Mouse (Mus musculus) cerebellum, adult 18-20 months (tissue): Measurements from ENCODE around the gene Ccl6.

Source experiments
- DNase-seq, 2 experiments: peaks; one replicate each; pipeline ENCODE4 v3.0.0; 2021

Ccl6 gene

DNA sequence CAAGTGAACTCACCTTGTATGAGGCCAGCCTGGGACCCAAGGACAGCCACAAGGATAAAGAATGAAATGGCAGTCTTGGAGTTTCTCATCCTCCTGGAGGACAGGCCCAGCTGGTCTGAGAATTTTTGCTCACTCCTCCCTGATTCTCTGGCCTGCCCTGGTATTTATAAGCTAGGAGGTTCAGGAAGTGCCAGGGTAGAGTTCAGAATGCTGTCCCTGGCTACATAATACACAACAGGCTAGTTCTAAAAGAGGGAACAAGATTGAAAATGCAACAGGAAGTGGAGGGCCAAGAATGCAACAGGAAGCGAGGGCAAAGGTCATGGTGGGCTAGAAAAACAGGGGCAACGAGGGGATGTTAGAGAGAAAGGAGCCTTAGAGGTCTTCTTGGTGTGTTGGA lies at the start of gene Ccl6:
Ccl6 (minus strand) TSS at position 235 of the 400 bp plus-strand sequence.
- DNase-seq: no peak

DNA sequence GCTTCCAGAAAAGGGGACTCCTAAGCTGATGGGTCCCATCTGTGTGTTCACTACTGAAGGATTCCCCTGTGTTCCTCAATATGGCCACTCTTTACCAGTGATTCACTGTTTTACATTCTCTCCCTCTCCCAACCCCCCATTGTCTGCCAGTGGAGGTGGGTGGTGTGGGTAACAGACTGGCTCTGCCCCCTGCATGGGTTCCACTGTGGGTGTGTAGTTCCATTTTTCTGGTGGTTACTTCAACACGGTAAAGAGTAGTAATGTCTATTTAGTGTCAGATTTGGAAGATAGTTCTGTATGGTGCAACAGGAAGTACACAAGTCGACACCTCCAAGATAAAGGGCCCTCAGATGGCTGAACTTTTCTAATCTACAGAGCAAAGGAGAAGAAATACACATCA lies 48.3 kb upstream of the Ccl6 start:
- no peak for DNase-seq

- DNase-seq: no peak
Measured at GRCm38 (mm10) chr11:83640141-83640540, 47.3 kb upstream of the Ccl6 start.

- DNase-seq: no peak
Measured at GRCm38 (mm10) chr11:83639533-83639932, 46.6 kb upstream of the Ccl6 start.

- no peak for DNase-seq
Measured at GRCm38 (mm10) chr11:83638934-83639333, 46.0 kb upstream of the Ccl6 start.

DNA sequence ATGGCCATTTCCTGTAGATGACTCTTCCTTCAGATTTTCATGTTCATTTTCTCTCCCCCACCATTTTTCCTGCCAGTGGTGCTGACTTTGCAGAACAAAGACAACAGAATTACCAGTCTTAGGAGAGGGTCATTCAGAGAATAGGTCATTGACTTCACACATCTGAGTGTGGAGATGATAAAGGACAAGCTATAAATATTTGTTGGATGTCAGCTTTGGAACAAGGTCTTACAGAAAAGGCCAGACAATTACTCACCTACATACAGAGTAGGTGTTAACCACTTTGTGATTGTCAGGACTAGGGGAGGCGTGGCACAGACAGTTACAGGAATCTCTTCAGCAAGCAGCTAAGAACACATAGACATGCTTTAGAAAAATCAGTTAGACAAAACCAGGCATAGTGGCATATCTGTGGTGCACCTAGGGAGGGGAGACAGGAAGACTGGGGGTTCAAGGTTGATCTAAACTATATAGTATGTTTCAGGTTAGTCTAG lies 43.9 kb upstream of the Ccl6 start:
- DNase-seq: no peak

GRCm38 (mm10) chr11:83634898-83635297 lies 42.0 kb upstream of the Ccl6 start:
- DNase-seq: no peak

DNA sequence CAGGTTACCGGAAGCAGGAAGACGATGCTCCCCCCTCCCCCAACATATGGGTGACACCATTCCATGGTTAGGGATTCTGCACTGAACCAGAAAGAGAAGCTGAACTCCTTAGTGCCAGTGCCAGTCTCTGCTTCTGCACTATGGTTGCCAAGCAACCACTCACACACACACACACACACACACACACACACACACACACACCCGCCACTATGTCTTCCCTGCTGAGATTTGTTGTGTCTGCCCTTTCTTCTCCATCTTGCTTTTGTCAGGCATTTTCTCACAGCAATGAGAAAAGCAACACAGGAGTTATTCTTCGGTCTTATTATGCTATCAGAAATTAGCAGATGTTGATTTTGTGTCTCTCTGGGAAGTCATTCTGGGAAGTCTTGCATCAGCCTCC lies 41.5 kb upstream of the Ccl6 start:
- DNase-seq: no peak

DNA sequence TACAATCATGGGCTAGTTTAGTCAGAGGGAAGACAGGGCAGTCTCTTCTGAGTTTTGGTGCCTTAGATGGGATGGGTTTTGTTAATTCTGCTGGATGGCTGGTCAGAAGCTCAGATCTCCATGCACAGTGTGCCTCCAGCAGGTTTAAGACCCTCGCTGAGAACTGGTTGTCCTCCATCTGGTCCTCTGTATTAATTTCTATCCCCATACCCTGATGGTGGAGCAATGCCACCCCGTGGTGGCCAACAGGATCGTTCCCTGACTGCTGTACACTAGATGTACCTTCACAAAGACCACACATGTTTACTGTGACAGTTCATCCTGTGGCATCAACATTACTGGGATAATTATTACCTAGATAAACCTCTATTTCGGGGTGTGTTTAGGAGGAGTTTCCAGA lies 39.9 kb upstream of the Ccl6 start:
- no peak for DNase-seq

DNA sequence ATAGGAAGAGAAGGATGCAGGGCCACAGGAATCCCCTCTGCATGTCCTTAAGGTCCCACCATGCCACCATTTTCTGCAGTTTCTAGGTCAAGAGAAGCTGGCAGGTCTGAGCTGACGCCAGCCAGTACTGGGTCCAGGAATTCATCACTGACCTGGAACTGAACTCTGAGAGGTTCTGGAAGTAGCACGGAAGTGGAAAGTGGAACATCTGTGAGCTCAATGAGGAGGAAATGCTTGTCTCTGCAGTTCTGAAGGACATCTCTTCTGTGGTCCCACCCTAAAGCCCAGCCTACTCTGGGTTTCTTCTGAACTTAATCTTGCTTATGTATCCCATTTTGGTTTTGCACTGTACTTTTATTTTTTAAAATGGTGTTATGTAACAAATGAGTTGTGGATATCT lies 38.2 kb upstream of the Ccl6 start:
- DNase-seq: no peak

GRCm38 (mm10) chr11:83630630-83631029 lies 37.7 kb upstream of the Ccl6 start:
- no peak for DNase-seq

DNA sequence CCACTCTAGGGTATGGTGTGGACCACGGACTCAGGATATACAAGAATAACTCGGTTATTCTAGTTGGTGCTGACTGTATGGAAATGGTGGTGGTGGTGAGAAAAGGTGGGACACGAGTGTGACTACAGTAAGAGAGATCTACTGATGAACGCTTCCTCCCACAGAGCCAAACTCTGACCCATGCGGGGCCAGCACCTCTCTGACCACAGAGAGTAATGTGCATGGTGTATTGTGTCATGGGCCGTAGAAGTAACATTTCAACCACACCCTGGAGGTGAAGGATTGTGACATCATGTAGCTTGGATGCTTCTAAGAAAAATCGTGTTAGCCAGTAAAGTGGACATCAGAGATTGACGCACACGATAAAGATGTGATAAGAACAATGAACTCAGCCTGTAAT lies 35.9 kb upstream of the Ccl6 start:
- no peak for DNase-seq

- no peak for DNase-seq
Measured at GRCm38 (mm10) chr11:83623586-83623985, 30.7 kb upstream of the Ccl6 start.

DNA sequence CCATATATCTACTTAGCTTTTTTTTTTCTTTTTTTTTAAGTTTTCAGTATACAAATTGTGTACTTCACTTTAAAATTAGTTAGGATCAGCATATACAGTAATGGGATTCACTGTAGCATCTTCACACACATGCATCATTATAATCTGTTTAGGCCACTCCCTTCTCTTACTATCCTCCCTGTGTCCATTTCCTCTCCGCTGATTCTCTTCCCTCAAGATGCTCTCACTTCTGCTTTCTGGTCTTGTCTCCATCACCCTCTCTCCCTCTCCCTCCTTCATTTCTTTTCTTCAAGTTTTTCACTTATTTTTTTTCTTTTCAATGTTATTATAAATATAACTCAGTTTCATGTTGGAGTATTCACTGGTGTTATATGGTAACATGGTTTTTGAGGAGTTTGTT lies 26.1 kb upstream of the Ccl6 start:
- DNase-seq: no peak

DNA sequence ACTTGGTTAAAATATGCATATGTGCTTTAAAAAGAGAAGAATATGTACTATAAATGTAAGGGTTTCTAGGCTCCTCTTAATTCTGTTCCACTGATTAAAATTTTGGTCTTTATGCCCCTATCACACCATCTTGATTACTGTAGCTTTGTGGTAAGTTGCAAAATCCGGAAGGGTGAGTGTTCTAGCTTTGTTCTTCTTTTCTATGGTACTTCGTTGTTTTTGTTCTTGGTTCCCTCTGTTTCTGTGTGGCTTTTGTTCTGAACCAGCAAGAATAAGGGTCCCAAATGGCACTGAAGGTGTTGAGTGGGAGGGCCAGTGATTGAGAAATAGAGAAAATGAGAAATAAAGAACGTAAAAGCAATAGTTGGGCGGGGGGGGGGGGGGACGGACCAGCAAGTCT lies 25.4 kb upstream of the Ccl6 start:
- no peak for DNase-seq

GRCm38 (mm10) chr11:83616586-83616985 lies 23.7 kb upstream of the Ccl6 start:
- no peak for DNase-seq

DNA sequence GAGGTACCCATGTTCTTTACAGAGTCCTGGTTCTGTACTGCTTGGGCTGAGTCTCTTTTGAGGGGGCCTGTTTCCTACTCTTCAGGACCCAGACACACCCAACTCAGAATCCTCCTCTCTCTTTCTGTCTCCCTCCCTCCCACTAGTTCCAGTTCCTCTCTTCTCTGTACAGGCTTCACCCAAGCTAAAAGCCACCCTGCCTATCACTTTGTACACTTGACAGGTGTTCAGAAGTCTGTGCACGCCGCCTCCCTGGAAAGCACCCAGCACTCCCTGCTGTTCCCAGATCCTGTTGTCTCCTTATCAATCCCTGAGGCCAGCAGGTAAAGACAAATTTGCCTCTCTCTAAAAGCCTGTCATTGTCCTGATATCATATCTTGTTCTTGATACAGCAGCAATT lies 18.0 kb upstream of the Ccl6 start:
- no peak for DNase-seq

GRCm38 (mm10) chr11:83606396-83606795 lies 13.5 kb upstream of the Ccl6 start:
- no peak for DNase-seq

DNA sequence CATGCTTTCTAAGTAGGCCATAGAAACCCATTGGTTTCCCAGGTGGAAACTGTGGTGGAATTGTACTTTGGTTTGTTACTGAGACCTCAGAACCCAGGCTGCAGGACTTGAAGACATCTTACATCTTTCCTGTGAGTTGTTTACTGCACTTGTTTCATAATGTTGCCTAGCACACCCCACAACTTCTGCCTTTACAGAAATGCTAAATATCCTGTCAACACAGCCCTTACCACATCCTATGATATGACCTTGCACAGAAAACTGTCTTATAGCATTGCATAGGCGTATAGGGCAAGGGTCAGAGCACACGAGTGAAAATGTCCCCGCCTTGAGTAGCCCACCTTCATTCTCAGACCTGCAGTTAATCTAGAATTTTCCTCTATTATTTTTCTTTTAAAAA lies 12.6 kb upstream of the Ccl6 start:
- no peak for DNase-seq

- no peak for DNase-seq
Measured at GRCm38 (mm10) chr11:83604698-83605097, 11.8 kb upstream of the Ccl6 start.

DNA sequence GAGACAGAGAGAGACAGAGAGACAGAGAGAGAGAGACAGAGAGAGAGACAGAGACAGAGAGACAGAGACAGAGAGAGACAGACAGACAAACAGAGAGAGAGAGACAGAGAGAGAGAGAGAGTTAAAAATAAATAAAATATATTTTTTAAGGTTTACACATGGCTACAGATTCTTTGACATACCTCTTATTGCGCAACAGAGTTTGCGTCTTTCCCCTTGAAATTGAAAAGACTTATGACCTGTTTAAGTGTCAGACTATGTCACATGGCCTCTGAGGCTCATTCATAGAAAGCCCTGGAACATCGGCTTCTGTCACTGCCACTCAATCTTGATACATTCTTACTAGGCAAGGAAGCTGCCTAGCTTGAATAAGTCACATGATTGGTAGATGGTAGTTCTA lies 10.5 kb upstream of the Ccl6 start:
- no peak for DNase-seq

DNA sequence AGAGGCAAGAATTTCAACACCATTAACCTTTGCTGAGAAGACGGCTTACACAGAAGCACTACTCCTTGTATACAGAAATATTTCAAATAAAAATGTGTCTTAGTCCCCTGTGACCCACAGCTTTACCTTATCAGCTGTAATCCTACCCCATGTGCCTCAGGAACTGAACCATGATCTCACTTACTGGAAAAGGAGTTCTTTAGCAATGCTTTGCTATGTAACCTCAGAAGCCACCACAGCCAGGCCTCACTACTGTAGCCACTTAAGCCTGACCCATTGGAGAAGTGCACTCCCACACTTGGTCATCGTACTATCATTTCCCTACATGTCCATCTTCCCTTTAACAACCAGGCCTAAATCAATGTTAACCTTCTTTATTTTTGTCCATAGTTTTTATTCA lies 7.7 kb upstream of the Ccl6 start:
- no peak for DNase-seq

GRCm38 (mm10) chr11:83598991-83599390 lies 6.1 kb upstream of the Ccl6 start:
- no peak for DNase-seq

DNA sequence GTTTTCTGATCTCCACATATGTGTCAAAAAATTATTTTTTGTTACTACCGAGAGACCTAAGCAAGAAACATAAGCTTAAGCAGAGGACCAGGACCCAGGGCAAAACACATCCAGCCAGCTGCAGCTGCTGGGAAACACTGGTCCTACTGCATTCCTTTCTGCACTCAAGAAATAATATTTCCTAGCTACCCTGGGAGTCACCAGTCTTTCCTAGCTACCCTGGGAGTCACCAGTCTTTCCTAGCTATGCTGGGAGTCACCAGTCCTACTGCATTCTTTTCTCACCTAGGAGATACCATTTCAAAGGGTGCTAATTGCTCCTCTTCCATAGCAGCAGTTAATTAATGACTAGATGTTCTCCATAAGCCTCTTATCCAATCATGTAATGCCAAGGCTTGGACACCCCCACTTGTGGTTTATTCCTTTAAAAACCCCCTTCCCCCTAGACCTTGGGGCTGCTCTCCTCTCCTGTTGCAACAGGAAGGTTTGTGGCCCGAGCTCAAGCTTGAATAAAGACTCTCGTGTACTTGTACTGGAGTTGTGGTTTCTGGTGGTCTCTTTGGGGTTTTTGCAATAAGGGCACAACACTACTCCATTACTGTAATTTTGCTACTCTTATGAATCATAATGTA lies 5.4 kb upstream of the Ccl6 start:
- no peak for DNase-seq

DNA sequence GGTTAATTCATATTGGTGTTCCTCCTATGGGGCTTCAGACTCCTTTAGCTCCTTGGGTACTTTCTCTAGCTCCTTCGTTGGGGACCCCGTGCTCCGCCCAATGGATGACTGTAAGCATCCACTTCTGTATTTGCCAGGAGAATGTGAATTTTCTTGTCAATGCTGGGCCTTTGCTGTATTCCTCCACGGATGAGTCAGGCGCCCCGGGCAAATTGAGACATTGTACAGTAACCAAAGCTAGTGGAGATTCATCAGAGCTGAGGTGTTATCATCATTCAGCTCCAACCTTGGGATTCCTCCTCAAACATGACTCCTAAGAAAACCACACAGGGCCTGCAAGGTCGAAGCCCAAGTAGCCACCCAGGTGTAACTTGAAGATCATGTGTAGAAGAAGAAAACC lies 4.9 kb upstream of the Ccl6 start:
- no peak for DNase-seq
